Mouse (Mus musculus): ENCODE data around the gene Gm5460. TPM values are rescaled to one million over a fixed set of nuclear protein-coding genes. Genes with fewer than 3 reads are reported as not detected.

Gm5460 gene
- under 1 TPM; 0.26 to 0.40 TPM for total RNA-seq (2021)
- long read RNA-seq, experiment 1 = 0 reads
- long read RNA-seq, experiment 2 = 0 reads

DNA sequence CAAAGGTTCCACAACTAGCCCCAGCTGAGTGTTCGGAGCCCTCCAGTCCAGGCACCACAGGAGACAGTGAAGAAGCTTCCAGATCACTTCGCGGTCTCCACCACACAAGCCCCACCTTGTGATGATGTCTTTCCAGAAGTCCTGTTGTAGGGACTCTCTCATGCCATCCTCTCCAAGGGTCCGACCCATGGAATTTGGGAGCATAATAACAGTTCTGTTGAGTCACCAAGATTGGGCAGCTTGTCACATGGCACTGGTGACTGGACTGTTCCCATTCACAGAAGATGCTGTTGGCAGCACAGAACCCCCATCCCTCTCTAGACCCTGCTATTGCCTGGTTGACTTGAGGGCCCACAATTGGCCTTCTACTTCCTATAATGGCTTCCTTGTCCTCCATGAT lies at the start of gene Gm5460:
Gene Gm5460, plus strand, starts transcription at position 378 of the 400 bp plus-strand sequence.
- DNase-seq (ENCODE audit: low spot score in 2 of 2) = no peak

DNA sequence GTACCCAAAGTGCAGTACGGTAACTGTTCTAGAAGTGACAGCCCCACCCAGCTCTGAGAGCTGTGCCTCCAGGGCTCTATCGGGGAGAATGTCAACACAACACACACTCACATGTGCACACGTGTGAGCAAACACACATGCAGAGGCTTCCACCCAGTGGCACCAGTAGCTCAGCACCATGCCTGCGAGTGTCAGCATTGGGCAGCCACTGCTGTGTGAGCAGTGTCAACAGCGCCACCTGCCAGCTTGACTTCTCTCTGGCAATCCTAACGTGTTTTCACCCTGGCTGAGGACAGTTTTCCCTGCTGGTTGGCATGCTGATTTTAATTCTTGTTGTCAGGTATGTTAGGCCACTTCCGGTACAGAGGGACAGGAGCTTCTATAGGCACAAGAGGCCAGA lies 43.9 kb upstream of the Gm5460 start:
- no peak for DNase-seq (ENCODE audit: low spot score in 2 of 2)

DNA sequence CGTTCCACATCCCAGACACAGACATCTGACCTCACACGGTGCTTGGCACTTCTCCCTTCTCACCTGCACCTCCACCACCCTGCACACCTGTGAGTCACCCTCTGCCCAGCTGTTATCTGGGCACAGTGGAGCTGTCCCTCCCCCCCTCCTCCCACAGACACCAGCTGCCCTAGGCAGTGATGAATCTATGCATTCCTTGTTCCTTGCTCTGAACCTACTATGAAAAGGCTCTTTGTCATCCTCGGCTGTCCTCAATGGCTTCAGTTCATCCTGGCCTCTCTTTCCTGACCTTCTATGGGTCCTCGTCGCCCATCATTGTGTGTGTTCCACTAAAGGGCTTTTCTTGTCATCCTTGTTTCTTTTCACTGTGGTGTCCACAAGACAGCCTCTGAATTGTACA lies 41.8 kb upstream of the Gm5460 start:
- DNase-seq (ENCODE audit: low spot score in 2 of 2) = no peak

- no peak for DNase-seq (ENCODE audit: low spot score in 2 of 2)
These were observed 38.8 kb upstream of the Gm5460 start for GRCm38 (mm10) chr14:33977748-33978147.

GRCm38 (mm10) chr14:33978604-33979059 lies 37.9 kb upstream of the Gm5460 start, which contains the start of gene Zfp488:
TSS of gene Zfp488 (minus strand) at chr14:33978764.
- DNase-seq (ENCODE audit: low spot score in 2 of 2) = no peak

GRCm38 (mm10) chr14:33989201-33989600 lies 27.4 kb upstream of the Gm5460 start:
- DNase-seq (ENCODE audit: low spot score in 2 of 2) = no peak

GRCm38 (mm10) chr14:33991971-33992370 lies 24.6 kb upstream of the Gm5460 start:
- DNase-seq (ENCODE audit: low spot score in 2 of 2) = peak in 1 of 2 experiments; percentile 11

DNA sequence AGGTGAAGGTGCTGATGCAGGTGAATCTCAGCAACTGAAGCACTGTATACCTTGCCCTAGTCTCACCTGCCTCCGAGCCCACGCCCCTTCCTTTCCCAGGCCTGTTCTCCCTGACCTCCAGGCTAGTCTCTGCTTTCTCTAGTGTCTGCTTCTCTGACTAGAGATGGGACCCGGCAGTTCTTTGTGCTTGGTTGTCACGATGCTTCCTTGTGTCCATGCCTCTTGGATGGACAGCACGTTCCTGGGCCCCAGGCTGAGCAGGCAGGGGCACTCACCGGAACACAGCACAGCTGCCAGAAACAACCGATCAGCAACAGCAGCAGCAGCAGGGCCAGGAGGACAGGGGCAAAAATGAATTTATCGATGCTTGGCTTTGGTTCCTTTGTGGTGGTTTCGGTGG lies 23.5 kb upstream of the Gm5460 start:
- DNase-seq (ENCODE audit: low spot score in 2 of 2) = peak in 1 of 2 experiments; percentile 5

DNA sequence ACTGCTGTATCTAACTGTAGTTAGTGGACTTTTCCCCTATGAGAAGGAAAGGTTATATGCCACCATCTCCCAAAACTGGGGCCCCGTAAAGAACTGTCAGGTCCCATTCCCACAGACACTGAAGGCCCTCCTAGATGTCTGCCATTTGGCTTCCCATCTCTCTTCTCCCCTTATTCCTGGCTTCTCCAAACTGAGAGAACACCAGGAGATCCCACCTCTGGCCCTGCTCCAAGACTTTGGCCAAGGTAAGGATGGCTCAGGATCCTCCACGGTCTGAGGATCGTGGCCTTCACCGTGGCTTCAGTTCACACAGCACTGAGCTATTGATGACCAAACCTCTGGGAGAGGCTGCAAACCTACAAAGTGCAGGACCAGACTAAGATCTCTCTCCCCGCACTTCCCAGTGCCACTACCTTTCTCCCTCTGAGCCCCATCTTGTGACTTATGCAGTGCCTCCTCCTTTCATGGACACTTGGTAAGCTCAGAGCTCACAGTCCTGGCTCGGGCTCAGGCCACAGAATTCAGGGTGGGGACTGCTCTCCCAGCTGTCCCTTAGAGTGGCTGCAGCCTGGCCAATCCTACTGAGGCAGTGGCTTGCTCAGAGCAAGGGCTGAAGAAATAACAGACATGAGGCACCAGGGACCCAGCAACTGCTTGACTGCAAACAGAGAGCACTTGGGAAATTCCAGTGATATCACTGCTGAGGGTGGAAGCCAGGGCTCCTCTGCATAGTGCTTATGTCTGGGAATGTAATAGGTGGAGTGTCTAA lies 22.9 kb upstream of the Gm5460 start:
- DNase-seq (ENCODE audit: low spot score in 2 of 2) = peak in 1 of 2 experiments; percentile 8

- no peak for DNase-seq (ENCODE audit: low spot score in 2 of 2)
These were observed 19.1 kb upstream of the Gm5460 start for GRCm38 (mm10) chr14:33997427-33997826.

GRCm38 (mm10) chr14:34000076-34000475 lies 16.5 kb upstream of the Gm5460 start:
- no peak for DNase-seq (ENCODE audit: low spot score in 2 of 2)

GRCm38 (mm10) chr14:34001445-34001844 lies 15.1 kb upstream of the Gm5460 start:
- no peak for DNase-seq (ENCODE audit: low spot score in 2 of 2)

GRCm38 (mm10) chr14:34002358-34002757 lies 14.2 kb upstream of the Gm5460 start:
- no peak for DNase-seq (ENCODE audit: low spot score in 2 of 2)

DNA sequence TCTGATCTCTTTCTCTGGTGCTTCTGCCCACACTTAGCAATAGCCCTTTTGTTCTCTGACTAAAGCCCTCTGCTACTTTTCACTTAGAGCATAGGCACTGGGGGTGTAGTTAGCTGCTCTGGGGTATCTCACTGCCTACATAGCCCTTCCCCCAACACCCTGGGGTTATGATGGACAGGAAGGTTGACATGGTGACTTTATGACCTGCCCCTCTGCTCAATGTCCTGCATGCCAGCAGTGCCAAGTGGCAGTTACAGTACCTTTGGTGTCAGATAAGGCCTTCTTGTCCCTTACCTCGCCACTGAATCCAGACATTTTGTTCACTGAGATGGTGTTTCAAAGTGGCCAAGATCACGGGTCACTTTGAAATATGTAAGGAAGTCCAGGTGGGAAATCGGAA lies 1.5 kb upstream of the Gm5460 start, which contains the start of gene Gm30083:
Gene Gm30083, minus strand, starts transcription at position 120 of the 400 bp plus-strand sequence.
- DNase-seq (ENCODE audit: low spot score in 2 of 2) = no peak

DNA sequence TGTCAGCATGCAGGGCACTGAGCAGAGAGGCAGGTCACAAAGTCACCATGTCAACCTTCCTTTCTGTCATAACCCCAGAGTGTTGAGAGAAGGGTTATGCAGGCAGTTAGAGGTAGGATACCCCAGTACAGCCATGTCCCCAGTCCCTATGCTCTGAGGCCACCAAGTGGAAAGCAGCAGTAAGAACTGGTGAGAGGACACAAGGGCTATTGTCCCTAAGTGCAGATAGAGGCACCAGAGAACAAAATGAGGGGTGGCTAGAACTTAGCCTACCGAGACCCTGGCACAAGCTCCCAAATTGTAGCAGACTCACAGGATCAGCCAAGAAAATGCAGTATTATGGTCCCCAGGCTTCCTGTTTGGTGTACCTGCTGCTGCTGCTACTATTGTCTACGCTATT lies 380 bp downstream of the Gm5460 start:
- DNase-seq (ENCODE audit: low spot score in 2 of 2) = no peak

GRCm38 (mm10) chr14:34026710-34027109 lies 10.2 kb downstream of the Gm5460 start:
- no peak for DNase-seq (ENCODE audit: low spot score in 2 of 2)

GRCm38 (mm10) chr14:34033841-34034610 lies 17.5 kb downstream of the Gm5460 start:
- peak in 1 of 2 experiments; percentile 6 for DNase-seq (ENCODE audit: low spot score in 2 of 2)

DNA sequence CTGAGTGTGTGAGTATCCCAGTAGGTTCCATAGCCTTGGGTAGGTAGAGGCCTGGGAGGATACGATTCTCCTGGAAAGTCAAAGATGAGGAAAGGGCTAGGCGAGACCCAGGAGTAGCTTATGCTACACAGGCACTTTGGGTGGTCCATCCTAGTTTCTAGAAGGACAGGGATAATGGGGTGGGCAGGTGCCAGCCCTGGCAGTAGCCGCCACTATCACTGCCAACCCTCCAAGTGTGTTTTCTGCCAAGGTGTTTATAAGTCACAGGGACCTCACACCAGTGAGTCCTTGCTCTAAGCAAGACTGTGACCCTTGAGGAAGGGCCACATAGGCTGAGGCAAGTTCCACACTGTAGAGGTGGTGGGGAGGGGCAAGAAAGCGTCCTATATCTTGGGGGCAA lies 24.7 kb downstream of the Gm5460 start:
- no peak for DNase-seq (ENCODE audit: low spot score in 2 of 2)

DNA sequence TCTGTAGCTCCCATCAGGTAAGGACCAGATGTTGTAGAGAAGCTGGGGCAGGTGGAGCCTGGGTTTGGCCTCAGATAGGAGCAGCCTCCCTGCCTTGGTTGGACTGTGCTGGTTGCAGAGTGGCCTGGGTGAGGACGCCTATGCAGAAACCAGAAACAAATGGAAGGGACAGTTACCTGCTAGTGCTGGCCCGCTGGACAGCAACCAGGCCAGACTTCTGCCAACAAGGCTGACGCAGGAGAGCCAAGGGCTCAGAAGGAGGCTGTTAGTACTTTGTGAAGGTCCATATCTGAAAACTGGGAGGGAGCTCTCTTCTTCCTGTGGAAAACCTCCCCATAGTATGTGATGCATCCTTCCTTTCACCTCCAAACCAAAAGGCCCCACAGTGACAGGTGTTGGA lies 26.8 kb downstream of the Gm5460 start:
- DNase-seq (ENCODE audit: low spot score in 2 of 2) = no peak

DNA sequence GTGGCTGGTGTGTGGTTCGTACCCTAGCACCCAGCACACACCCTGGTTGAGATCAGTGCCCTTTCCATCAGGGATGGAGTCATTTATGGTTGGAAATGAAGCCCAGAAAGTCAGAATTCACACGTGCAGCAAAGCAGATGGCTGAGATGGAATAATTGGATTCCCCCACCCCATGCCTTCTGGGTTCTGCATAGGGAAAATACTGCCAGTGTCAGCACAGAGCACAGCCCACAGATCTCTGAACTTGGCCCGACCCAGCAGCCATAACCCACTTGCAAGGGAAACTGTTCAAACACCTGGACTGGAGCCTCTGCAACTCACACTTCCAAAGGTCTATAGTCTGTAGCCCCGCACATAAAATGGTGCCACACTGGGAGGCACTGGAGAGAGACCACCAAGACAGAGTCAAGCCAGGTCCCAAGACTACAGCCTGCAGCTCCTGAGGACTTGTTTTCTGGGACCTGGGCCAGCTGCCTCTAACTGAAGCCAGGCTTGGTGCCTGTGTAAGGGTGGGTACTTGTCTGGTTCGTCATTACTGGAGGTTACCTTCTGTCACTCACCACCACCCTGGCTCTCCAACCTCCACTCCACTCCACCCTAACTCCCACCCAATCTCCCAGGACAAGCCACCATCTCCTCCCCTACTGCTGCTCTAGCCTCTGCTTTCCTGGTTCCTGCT lies 33.7 kb downstream of the Gm5460 start:
- no peak for DNase-seq (ENCODE audit: low spot score in 2 of 2)

GRCm38 (mm10) chr14:34052516-34052915 lies 36.0 kb downstream of the Gm5460 start, which contains the start of gene Antxrl:
TSS of gene Antxrl (plus strand) at chr14:34052707.
- no peak for DNase-seq (ENCODE audit: low spot score in 2 of 2)
